Mouse (Mus musculus): ENCODE results near the gene Tyw1.

- TF ChIP-seq POLR2A (IDR thresholded peaks at IDR 0.05; ENCODE audit: insufficient read length, low read depth): no peak
- no peak for TF ChIP-seq TCF12 (IDR thresholded peaks at IDR 0.05; ENCODE audit: insufficient read depth, poor library complexity, severe bottlenecking)
- no peak for TF ChIP-seq POLR2AphosphoS2 (IDR thresholded peaks at IDR 0.05; ENCODE audit: insufficient read length, low read depth)
- TF ChIP-seq USF1 (IDR thresholded peaks at IDR 0.05; ENCODE audit: low read depth): no peak
- TF ChIP-seq CEBPB (IDR thresholded peaks at IDR 0.05; ENCODE audit: insufficient read depth, poor library complexity, severe bottlenecking): no peak
- TF ChIP-seq E2F4 (IDR thresholded peaks at IDR 0.05; ENCODE audit: insufficient read depth): no peak
- TF ChIP-seq MYOD1 (IDR thresholded peaks at IDR 0.05; ENCODE audit: control insufficient read depth in 1 of 3, insufficient read length in 2 of 3, low read depth in 2 of 3): no peak
- TF ChIP-seq SRF (IDR thresholded peaks at IDR 0.05; ENCODE audit: control insufficient read depth, insufficient read length, low read depth): no peak
- no peak for TF ChIP-seq REST (IDR thresholded peaks at IDR 0.05; ENCODE audit: insufficient read depth, insufficient read length)
- no peak for TF ChIP-seq MAX (IDR thresholded peaks at IDR 0.05; ENCODE audit: low read depth)
- TF ChIP-seq MYOG (IDR thresholded peaks at IDR 0.05; ENCODE audit: control insufficient read depth in 1 of 3, insufficient read depth in 1 of 3, insufficient read length in 2 of 3, low read depth in 2 of 3): no peak
Measured at GRCm38 (mm10) chr5:130221316-130221715, 34.1 kb upstream of the Tyw1 start.

All from myocyte (in vitro differentiated cells).